Mouse (Mus musculus): Measurements from ENCODE around the gene Tst. TPM values are rescaled to one million over a fixed set of nuclear protein-coding genes. Genes with fewer than 3 reads are reported as not detected.

Gene Tst
- total RNA-seq (2022): 100 to 1,000 TPM; 288 to 361 (median 321) TPM

DNA sequence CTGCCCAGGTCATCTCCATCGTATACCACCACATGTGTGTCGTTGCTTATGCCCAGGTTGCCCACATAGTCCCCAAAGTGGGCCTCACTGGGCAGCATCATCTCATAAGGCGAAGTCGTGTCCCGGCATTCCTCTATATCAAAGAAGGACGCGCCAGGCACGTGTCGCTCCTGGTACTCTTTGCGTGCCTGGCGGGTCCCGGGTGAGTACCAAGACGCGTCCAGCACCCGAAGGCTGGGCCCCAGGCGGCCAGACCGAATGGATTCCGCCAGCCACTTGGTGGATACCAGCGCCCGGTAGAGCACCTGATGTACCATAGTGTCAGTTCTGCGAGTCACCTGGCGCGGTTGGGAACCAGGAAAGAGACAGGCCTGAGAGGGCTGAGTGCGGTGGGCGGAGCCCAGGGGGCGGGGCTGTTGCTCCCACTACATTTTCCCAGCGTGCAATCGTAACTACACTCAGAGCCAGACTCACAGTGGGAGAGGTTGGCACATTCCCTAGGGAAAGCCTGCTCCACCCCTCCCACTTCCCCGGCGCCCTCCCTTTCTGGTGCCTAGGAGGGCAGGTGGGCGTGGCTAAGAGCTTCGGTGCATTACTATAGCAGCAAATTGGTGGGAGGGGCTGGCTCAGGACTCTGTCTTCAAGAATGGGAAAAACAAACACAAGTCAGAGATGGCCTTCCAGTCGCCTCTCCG, at the start of gene Tst:
TSS of gene Tst (minus strand) at position 391 of the 695 bp plus-strand sequence.
- peak; percentile 98 for DNase-seq

DNA sequence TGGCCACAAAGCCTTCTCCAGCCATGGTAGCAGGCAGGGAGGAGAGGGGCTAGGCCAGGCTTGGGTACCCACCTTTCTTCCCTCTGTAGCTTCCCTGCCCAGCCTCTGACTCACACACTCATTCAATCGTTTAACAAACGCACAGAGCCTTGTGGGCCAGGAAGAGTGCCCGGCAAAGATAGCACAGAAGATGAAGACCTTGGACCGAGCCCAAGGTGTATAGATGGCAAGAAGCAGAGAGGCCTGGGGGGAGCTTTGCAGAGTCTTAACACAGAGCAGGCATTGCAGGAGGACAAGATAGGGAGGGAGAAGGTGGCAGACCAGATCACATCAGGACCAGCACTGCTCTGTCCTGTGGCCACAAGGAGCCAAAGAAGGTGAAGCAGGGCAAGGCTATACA, 49.5 kb upstream of the Tst start:
- DNase-seq: no peak

DNA sequence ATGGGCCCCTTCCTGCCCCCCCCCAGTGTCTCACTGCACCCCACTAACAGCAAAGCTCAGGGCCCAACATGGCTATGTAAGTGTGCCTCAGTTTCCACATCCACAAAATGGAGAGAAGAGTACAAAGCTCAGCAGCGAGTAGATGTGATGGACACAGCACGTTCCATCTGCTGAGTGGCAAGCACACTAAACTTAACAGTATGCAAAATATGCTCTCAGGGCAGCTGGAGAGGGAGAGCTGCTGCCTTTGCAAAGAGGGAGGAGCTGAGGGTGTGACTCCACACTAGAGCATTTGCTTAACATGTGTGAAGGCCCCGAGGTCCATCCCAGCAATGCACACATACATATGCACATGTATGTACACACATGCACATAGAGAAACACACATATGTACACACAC, 47.2 kb upstream of the Tst start:
- DNase-seq: no peak

DNA sequence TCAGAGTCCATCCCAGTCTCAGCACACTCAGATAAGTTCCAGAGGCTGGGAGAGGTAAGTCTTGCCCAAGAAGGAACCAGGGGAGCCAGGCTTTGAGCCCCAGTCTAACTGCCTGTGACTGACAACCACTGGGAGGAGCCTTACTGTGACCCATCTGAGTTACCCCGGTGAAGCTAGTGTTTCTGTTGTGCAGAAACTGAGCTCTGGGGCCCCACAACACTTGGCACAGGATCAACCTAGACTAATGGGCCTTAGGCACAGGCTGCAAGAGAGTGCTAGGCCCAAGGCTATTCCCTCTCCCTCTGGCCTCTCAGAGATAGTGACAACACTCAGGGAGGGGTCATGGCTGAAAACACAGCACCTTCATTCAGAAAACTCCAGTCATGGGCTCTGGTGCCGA, 45.5 kb upstream of the Tst start:
- DNase-seq: no peak

DNA sequence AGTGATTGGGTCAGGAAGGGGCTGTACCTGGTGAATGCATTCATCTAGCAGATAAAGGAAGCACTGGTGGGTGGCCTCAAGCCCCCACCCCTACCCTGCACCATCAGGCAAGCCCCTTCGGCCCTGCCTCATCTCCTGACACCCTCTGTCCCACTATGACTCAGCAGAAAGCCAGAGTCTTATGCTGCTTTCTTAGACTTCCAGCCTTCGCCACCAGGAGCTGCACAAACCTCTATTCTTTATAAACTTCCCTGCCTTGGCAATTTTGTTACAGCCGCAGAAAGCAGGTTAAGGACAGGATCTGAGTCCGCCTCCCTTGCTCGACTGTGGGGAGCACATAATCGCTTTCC, 44.7 kb upstream of the Tst start:
- no peak for DNase-seq

DNA sequence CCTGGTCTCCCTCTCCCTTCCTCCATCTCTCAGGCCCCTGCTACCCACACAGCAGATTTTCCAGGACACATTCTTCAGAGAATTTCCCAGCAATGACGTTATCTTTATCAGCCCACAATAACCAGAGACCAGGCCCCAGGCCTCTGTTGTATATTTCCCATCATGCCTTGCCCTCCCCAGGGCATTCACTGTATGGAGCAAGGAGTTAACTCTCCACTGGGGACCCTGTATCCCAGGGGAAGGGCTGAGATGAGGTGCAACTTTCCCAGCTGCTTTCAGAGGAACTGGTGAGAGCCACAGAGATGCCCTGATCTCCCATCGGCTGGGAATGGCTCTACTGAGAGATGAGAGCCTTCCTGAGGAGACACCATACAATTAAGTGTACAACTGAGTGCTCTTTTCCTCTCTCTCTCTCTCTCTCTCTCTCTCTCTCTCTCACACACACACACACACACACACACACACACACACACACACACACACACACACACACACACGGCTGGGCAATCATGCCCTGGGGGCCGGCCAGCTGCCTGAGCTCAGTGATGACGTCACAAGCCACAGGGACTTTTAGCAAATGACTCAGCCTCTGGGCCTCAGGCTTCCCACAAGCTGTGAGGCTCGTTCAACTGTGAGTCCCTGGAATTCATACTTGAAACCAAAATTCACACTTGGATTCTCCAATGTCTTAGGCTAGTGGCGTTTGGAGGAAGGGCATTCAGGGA, 44.1 kb upstream of the Tst start:
- DNase-seq: peak; percentile 75

DNA sequence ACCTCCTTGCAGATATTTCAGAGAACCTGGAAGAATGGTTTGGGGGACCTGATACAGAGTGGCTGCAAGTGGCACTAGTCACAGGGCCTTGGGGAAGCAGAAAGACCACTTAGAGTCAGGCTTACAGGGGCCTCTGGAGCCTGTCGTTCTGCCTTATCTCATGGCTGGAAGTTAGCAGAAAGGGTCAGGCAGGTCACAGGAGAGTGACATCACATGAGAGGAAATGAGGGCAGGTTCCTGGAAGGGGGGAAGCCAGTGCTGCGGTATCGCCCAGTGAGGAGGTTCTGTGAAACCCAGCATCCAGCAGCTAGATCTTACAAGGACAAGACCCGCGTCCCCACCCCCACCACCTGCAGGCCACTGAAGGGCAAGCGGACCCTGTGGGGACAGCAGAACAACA, 43.4 kb upstream of the Tst start:
- no peak for DNase-seq

DNA sequence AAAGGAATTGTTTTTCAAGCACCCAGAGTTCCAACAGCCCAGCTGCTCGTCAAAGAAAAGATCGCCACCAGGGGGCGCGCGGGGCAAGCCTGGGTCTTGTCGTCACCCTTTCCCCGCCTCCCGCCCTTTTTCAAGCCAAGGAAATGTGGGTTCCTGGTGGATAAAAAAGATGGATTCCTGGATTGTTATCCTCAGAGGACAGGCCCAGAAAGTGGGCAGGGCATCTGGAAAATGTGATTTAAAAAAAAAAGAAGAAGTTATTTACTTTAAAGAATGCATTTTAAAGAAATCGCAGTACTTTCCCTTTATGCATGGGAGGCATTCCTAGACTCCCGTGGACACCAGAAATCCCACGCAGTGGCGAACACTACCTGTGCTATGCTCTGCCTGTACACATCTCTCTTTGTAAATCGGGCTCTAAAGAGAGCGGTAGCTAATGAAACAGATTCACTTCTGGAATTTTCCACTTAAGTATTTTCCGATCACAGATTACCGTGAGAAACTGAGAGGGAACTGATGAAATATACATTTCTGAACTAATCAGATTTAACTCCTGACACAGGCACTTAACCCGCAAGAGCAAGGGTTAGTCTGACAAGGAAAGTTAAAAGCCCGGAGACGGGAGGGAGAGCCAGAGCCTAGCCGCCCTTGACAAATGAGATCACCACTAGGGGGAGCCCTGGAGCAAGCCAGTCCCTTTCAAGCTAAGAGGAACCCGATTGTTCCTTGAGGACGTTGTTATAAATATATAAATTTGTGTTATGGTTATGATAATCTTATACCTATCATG, 42.2 kb upstream of the Tst start:
- peak; percentile 90 for DNase-seq

DNA sequence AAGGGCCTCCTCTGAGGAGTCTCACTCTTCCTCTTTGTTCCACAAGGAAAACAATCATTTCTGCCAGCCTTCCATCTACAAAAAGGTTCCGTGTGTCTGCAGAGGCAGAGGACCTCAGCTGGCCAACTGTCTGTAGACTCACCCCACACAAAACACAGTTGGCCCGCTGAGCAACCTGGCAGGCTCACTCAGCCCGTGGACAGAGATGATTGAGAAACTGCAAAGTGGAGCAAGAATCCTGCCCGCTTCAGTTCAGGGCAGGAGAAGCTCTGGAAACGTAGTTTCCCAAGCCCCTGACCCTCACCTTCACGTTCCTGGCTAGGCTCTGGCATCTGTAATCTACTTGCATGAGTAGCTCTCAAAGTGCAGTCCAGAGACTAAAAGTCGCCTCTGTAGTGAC, 41.4 kb upstream of the Tst start:
- DNase-seq: no peak

DNA sequence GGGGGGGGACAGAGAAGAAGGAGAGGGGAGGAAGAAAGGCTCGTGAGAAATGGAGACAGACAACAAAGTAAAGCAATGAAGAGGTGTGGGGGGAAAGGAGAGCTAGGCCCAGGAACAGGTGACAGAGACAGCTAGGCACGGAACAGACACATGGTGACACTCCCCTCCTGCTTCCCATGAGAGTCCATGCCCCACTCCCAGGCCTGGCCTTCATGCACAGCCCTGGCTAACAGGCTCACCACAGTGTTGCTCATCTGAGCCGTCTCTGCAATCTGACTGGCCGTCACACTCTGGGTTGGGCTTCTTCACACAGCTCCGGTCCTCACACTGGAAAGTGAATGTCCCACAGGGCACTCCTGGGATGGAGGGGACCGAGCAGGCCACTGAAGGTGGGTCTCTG, 38.1 kb upstream of the Tst start:
- no peak for DNase-seq

DNA sequence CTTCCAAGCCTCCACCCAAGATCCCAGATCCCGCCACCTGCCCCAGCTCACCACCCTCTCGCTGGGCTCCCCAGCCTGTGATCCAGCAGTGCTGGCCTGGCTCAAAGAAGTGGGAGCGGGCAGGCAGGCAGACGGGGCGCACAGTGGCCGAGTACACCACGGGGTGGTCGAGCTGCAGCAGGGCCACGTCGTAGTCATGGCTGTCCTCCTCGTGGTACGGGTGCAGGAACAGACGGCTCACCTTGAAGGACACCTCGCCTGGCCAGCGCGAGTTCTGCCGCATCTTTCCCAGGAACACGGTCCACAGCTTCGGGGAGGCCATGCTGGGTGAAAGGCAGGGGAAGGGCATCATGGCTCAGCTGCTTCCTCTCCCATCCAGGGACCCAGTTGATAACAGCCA, 36.5 kb upstream of the Tst start:
- no peak for DNase-seq

DNA sequence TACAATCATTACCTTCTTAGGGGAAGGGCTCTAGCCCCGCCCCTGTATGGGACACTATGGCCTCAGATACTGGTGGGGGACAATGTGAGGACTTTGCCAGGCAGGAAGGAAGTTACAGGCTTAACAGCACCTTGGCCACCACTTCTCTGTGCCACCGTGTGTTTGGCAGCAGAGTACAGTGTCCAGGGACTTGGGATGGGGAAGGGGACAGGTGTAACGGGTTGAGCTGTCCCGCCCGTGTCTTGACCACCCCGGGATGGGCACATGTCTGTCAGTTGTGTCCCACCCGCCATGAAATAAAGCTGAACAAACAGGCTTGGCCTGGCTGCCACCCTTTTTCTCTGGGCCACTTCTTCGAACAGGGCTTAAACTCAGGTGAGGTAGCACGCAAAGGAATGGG, 33.3 kb upstream of the Tst start:
- no peak for DNase-seq

DNA sequence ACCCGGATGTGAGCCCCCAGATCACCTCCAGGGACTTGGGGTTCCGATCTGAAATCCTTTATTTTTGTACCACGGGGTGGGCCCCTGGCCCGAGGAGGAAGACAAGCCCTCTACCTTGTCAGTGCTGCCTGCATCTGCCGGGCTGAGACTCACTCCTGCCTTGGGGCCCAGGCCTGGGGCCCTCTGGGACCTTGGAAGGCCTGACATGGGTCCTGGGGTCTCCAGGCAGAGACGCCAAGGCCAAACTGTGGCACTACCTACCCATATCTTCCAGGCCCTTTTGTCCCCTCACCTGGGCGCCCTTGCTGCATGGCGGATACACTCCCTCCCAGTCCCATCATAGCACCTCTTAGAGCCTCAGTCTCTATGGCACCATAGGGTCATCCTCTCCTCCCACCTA, 32.8 kb upstream of the Tst start:
- DNase-seq: no peak

DNA sequence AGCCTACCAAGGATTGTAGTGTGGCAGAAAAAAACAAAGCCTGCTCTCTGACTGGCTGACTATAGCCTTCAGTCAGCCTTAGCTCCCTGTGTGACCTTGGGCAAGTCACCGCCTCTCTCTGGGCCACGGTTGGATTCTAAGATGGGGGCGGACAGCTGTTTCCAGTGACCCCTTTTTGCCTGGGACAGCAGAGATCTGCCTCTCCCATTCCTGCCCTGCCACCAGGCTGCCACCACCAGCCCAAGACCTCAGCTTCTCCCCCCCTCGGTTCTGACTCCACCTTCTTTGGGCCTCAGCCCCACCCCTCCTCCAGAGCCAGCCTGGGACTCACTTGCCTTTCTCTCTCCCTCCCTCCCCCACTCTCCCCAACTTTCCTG, 32.3 kb upstream of the Tst start:
- DNase-seq: peak; percentile 82

DNA sequence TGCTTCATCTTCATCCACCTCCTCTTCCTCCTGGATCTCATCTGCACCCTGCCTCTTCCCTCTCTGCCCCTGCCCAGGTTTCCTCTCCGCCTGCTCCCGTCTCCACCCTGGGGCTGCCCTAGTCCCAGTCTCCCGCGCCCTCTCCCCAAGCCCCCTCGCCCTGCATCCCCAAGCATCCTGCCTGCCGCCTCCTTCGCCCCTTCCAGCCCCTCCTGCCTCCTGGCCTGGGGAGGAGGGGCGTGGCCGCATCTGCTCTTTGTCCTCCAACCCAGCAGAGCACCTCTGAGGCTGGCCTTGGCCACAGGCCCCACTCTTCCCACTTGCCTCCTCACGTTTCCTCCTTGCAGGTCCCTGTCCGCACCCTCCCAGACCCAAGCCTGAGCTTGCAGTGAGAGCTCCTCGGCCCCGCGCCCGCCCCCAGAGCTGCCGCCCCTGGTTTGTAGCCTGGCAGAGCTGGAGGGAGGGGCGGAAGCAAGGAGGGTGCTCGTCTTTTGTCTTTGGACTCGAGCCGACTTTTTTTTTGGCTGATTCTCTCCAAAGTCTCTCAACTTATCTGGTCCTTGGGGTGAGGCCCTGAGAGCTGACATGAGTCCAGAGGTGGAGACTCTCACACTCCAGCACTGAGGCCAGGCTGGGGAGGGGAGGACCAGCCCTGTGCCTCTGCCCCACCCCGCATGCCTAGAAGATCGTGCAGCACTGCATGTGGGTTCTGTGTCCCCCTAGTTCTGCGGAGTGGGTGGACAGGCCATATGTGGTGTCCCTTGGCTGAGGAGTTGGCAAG, 31.7 kb upstream of the Tst start:
- DNase-seq: peak; percentile 83

DNA sequence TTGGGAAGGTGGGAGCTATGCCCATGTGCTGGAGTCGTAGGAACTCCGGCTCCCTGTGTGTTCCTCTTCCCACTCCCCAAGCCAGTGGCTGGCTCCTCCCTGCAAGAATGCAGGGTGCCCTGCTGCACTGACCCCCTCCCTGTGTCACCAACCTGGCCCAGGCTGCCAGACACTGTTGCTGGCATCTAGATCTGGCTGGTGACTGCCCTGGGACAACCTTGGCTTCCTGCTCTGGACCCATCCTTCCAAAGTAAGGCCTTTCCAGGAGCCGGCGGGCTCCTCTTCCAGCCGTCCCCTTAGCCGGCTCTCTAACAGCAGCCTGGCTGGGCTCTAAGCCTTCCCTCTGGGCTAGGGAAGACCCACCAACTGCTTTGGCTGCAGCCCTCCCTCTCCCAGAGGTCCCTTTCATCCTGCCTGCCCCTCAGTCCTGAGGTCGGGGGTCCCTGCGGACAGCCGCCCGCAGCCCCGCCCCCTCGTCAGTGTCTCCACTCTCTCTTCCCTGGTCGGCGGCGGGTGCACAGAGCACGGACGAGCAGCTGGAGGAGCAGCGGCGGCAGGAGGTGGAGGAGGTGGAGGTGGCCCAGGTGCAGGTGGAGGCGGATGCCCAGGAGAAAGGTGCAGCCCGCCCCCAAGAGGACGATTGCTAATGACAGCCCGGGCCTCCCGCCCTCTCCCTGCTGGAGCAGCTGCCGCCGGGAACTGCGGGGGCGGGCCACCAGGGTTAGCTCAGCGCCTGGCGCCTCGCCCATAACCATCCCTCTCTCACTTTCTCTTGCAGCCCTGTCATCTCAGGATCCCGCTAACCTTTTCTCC, 30.9 kb upstream of the Tst start:
- DNase-seq: peak; percentile 90

DNA sequence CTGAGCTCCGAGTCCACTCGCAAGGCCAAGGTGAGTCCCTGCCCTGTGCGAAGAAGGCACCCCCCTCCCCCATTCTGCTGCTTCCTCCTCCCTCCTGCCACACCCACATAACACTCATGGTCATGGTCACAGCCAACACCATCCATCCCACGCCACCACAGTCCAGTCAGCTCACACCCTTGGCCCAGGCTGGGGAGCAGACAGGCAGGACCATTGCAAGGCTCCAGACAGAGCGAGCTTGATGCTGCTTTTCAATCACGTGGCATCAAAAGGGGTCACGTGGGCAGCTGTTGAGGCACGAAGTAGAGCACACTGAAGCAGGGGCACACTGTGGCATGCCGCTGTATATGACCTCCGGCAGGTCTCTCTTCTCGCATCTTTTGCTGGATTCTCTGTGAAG, 30.0 kb upstream of the Tst start:
- no peak for DNase-seq

DNA sequence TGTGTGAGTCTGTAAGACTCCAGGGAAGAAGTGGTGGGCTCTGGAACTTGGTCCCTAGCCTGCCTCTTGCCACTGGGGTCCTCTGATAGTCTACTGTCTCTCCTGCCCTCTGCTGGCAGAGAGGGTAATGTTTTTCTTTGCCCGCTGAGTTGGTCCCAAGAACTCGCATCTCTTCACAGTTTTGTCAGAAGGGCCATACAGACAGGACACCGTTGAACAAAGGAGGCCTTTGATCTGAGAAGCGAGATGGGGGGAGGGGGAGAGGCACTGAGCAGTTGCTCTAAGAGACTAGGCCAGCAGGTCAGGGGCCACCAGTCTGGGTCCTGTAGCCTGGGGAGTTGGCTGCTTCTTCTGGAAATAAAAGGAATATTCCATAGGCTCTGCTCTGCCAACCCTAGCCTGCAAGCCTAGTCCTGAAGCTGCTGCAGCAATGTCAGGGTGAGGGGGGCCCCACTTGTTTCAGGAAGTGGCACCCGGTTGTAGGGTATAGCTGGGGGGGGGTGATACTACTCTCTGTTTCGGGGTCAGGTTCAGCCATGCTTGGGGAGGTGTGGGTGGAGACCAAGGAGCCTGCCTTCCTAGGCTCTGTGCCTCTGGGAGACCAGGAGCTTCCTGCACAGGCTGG, 29.3 kb upstream of the Tst start:
- no peak for DNase-seq

DNA sequence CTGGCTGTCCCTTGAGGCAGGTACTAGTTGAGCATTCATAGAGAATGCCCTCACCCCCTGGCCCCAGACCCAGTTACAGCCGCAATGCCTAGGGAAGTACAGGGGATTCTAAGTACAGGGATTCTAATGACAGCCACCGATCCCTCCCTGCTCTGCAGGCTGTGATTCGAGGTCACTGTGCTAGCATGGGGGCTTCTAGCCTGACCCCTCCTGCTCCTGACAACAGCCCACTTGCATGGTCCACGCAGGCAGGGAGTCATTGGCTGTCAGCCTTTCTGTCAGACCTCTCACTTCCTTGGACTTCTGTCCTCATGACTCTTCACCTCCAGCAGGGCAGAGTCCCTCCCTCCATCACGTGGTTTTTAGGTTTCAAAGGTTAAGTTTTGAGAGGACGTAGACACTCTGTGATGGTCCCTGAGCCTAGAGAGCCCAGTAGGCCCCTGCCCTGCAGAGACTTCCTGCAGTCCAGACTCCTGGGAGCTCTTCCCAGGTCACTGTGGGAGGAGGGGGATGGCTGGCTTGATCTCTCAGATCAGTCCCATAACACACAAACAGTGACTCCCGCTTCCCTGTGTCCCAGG, 25.9 kb upstream of the Tst start:
- no peak for DNase-seq

DNA sequence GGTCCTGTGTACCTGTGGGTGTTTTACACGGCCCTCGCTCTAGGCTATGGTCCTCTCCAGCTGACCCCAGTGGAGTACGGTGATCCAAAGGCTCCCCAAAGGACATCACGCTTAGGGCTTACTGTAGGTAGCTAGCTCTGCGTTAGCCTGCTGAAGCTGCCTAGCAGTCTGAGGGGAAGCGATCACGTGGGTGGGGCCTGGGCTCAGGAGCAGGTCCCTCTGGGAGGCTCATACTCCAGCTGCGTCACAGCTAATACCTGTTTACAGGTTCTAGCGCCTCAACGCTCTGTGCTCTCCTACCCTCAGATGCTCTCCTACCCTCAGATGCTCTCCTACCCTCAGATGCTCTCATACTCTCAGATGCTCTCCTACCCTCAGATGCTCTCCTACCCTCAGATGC, 25.2 kb upstream of the Tst start:
- no peak for DNase-seq

Data from adrenal gland, adult 8-10 months (tissue).